Mouse (Mus musculus) left cerebral cortex, adult 2 months (tissue): Measurements from ENCODE around the gene Dbndd2. TPM values are rescaled to one million over a fixed set of nuclear protein-coding genes. Genes with fewer than 3 reads are reported as not detected.

Experiments
- DNase-seq, 2 experiments: peaks; one replicate each; pipeline ENCODE4 v3.0.0; 2021 to 2022; ENCODE audit warnings: low spot score in 2 of 2, mixed read lengths in 1 of 2; ENCODE audit errors: extremely low spot score in 1 of 2
- H3K27ac ChIP-seq: fragments of 200-600 bp; 2 replicates; pipeline ENCODE4 v1.8.1; 2022
- H3K4me3 ChIP-seq: fragments of 200-600 bp; 2 replicates; pipeline ENCODE4 v1.8.1; 2022
- CTCF ChIP-seq: fragments of 200-600 bp; IDR thresholded peaks from 2 replicates; pipeline ENCODE4 v1.8.1; 2022; ENCODE audit warnings: antibody characterized with exemption, mild to moderate bottlenecking, moderate library complexity
- intact Hi-C: fragments of 180-260 bp; cut with DNase I; formaldehyde crosslinking; loops from one replicate; pipeline ENCODE4 v1.15.1; 2025
- total RNA-seq, 2 experiments: library from RNA; stranded (reverse); gene quantifications; 2 replicates each; pipeline ENCODE4 v1.2.3; 2021

Dbndd2 gene
- total RNA-seq, 2 experiments from 2014 or later: 102 to 106 TPM

DNA sequence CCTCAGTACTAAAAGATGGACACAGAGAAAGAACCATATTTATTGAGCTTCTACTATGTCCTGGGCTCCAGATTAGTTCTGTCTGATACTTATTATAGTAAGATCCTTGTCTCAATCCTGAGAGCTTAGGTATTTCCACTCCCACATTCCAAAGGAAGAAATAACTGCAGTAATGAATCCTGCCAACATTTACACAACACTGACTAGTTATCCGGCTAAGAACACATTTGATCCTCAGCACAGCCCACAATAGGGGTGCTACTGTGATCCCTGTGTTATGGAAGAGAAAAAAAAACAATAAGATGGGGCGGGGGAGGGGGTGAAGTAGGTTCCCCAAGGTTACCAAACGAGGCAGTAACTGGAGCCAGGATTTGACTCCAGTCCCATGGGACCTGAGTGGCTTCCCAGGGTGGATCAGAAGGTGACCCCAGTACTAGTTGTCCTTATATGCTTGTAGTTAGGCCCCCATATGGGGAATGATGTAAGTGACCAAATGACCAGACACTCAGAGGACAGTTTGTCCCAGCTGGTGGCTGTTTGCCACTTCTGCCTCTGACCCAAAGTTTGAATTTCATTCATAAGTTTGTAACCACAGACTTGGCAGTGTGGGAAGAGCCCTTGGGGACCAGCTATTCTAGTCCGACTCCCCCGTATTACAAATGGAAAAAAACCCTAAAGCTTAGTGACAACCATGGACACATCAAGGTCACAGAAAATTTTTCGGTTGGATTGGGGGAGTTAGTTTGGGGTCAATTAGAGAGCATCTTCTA, 30.3 kb upstream of the Dbndd2 start:
- no peak overlapping the region for H3K4me3 ChIP-seq
- intact Hi-C loops: no loop called here
- peak overlapping the region; percentile 44; the same call in 1 of the 2 replicates for H3K27ac ChIP-seq
- no peak for TF ChIP-seq CTCF
- DNase-seq: no peak

DNA sequence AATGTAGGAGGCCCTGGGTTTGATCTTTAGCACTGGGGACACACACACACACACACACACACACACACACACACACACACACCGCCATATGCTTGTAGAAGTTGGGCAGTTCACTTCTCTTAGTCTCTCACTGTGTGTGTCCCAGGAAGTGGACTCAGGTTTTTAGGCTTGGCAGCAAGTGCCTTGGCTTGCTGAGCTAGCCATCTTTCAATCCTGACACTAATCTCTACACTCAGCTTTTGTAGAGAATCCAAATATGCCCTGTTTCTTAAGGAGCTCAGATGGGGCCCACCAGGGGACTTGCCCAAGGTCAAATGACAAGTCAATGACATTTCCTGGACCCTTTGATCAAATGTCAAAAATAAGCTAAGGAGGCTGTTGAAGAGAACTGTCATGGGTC, 29.5 kb upstream of the Dbndd2 start:
- no peak for DNase-seq
- intact Hi-C loops: no loop called here
- no peak for TF ChIP-seq CTCF
- Histone ChIP-seq H3K27ac (peak overlapping the region; percentile 79; the same call in 1 of the 2 replicates), H3K4me3 (no peak overlapping the region; the same call in 1 of the 2 replicates)

DNA sequence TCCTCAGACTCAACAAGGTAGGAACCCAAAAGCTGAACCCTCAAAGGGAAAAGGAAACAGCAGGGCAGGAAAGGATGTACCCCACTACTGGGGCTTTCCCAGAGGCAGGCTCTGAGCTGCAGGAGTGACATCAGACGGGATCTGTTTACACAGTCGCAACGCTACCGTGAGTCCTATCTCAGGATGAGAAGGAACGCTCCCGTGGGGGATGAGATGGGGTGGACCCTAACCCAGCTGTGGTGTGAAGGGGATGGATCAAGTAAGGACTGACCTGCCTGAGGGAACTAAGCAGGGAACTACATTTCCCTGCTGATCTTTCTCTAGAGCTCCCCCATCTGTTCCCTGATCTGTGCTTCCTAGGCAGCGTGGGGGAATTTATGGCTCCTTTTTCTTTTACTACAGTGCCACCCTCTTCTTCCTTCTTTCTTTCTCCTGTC, 29.0 kb upstream of the Dbndd2 start, which contains the start of gene Sys1:
Gene Sys1 (plus strand): TSS at position 101 of the 437 bp plus-strand sequence.
- peak in 1 of 2 experiments; percentile 22 for DNase-seq
- intact Hi-C loops: loop anchor here (1.0 kb wide), 1 partner anchor 40 kb away; no protein-coding TSS in a partner anchor
- TF ChIP-seq CTCF: peak; percentile 38
- H3K4me3 ChIP-seq: peak within 1 kb of the TSS; percentile 40
- peak within 1 kb of the TSS; percentile 79; the same call in 1 of the 2 replicates for H3K27ac ChIP-seq

DNA sequence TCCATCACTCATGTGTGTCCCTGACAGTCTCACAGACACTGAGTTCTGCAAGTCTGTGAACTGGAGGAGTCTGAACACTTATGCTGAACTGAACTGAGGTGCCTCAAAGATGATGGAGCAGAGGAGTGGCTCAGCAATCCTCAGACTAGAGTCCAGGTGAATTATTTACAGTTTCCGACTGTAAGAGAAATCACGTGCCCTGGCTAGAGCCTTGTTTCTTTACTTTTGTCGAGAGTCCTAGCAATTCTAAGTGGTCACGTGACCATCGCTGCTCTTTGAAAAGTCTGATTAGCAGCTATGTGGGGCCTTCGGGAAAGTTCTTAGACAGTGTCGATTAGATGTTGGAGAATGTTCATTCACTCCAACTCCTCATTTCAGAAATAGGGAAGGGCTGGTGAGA, 28.0 kb upstream of the Dbndd2 start:
- no peak for TF ChIP-seq CTCF
- intact Hi-C loops: loop anchor here (1.0 kb wide), 1 partner anchor 41 kb away; no protein-coding TSS in a partner anchor
- Histone ChIP-seq H3K27ac (no peak overlapping the region), H3K4me3 (no peak overlapping the region)
- DNase-seq: no peak

DNA sequence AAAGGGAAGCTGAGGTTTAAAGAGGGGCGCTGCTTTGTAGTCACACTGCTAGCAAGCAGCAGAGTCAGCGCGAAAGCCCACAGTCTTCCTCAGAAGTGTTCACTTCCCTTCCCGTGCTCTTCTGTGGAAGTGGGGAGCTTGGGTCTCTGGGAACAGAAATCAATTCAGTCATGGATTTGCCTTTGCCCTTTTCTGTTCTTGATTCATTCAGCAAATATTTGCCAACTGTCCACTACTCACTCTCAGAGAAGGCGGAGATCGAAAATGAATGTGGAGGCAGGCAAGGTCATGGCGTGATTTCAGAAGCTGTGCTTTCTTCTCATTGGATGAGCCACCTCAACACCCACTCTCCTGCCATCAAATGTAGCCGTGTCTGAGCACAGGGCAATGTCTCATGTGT, 27.4 kb upstream of the Dbndd2 start:
- Histone ChIP-seq H3K27ac (no peak overlapping the region), H3K4me3 (no peak overlapping the region)
- no peak for TF ChIP-seq CTCF
- intact Hi-C loops: no loop called here
- no peak for DNase-seq

DNA sequence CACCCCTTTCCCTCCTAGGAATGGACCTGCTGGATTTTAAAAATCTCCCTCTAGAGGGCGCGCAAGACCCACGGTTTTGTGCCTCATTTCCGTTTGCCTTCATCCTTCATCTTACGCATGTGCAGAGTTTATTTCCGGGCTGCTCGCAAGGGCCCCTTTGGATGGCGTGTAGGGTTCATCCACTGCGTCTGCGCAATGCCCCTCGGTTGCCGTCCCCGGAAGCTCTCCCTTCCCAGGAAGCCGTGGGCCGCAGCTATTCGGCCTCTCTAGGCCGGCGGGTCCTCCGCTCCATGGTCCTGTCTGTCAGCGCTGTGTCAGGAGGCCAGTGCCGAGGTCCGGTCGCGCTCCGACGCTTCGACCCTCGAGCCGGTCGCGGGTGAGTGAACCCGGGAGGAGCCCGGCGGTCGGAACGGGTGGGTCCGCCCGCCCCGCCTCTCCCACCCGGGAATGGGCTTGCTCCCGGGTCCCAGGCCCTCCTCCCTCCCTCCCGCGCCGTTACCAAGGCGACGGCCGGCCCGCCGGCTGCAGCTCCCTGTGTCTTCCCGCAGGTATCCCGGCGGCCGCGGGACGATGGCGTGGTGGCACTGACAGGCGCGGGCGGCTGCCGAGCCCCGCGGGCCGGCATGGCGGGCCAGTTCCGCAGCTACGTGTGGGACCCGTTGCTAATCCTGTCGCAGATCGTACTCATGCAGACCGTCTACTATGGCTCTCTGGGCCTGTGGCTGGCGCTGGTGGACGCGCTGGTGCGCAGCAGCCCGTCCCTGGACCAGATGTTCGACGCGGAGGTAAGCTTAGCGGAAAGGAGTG, 25.0 kb upstream of the Dbndd2 start, which contains the start of gene Gm20458:
Gene Gm20458 (plus strand): TSS at position 223 of the 807 bp plus-strand sequence.
- DNase-seq: peak; percentile 93 to 96
- peak within 1 kb of the TSS; percentile 94 for H3K4me3 ChIP-seq
- peak within 1 kb of the TSS; percentile 97 for H3K27ac ChIP-seq
- intact Hi-C loops: loop anchor here (2.0 kb wide), 1 partner anchor 36 kb away; the partner anchor contains the start of gene Pigt
- TF ChIP-seq CTCF: peak; percentile 89

DNA sequence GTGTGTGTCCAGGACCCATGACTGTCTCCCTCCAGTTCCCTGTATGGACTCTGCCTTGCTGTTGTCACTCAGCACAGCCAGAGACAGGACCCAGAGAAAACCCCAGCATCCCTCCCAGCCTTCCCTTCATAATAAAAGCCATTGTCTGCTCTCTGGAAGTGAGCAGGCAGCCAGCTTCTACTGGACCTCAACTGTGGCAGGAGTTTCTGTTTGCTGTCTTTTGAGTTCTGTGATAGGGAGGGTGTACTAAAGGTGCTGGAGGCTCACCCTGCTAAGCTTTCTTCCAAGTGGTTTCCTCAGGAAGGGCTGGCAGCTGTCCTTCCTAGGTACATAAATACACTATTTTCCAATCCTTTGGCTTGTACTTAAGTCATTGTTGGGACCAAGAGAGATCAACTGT, 20.7 kb upstream of the Dbndd2 start:
- H3K27ac ChIP-seq: no peak overlapping the region

DNA sequence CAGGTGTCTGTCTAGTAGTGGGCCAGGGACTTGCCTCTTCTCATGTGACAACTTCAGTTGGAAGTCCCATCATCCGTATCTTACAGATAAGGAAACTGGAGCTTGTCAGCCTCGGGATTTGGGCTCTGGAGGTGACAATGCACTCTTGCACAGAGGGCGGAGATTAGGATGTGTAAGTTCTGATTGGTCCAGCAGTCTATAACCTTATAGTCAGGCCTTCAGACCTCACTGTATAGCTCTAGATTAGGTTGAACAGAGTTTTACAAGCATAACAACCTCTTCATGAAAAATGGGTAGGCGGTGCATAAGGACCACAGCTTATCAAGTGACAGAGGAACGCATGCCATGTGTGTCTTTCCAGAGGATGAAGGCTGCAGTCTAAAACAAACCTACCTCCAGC, 19.1 kb upstream of the Dbndd2 start:
- Histone ChIP-seq H3K4me3 (no peak overlapping the region), H3K27ac (no peak overlapping the region)
- no peak for TF ChIP-seq CTCF
- intact Hi-C loops: no loop called here
- no peak for DNase-seq

More for the DNA sequence above, 20.7 kb upstream of the Dbndd2 start:
- no peak for DNase-seq
- TF ChIP-seq CTCF: no peak
- intact Hi-C loops: no loop called here
- H3K4me3 ChIP-seq: no peak overlapping the region

DNA sequence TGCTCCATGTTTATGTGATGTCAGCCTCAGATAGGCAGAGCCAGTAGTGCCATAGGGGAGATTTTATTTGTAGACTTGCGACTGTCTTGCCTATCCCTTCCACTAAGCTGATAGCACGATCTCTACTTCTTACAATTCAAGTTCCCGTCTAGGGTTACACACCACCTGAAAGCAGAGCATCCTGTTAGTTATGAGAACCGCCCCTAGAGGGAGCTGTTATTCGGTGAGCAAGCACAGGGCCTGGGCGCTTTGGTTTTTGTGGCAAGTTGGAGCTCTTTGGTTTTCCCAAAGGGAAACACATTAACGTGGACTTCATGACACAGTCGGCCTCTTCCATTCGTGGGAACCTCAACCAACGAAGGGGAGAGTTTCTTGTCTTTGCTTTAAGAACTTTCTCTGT, 15.7 kb upstream of the Dbndd2 start:
- DNase-seq: peak in 1 of 2 experiments; percentile 54
- intact Hi-C loops: loop anchor here (2.0 to 5.0 kb wide), 2 partner anchors 47 to 93 kb away; partner anchors contain the start of gene Wfdc2
- Histone ChIP-seq H3K4me3 (no peak overlapping the region), H3K27ac (no peak overlapping the region)
- TF ChIP-seq CTCF: peak; percentile 73

DNA sequence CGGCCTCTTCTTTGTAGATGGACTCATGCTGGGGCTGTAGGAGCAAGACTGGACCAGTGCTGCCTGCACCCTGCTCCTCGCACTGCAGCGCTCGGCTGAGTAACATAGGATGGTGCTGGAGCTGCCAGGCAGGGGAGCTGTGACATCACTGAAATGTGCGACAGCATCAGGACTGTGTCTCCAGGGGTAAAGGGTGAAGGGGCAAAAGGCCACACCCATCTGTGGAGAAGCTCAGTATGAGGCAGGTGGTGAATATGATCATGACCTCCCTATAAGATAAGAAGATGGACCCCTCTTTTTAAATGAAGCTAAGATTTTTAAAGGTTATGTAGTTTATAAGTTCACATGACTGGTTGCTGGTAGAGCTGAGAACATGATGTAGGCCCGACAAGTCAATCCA, 12.3 kb upstream of the Dbndd2 start, which contains the start of gene Trp53tg5:
Gene Trp53tg5 (minus strand): TSS at position 101 of the 400 bp plus-strand sequence.
- no peak for DNase-seq
- Histone ChIP-seq H3K4me3 (no peak within 1 kb of the TSS), H3K27ac (no peak within 1 kb of the TSS)
- intact Hi-C loops: loop anchor here (5.0 kb wide), 1 partner anchor 44 kb away; no protein-coding TSS in a partner anchor
- no peak for TF ChIP-seq CTCF

DNA sequence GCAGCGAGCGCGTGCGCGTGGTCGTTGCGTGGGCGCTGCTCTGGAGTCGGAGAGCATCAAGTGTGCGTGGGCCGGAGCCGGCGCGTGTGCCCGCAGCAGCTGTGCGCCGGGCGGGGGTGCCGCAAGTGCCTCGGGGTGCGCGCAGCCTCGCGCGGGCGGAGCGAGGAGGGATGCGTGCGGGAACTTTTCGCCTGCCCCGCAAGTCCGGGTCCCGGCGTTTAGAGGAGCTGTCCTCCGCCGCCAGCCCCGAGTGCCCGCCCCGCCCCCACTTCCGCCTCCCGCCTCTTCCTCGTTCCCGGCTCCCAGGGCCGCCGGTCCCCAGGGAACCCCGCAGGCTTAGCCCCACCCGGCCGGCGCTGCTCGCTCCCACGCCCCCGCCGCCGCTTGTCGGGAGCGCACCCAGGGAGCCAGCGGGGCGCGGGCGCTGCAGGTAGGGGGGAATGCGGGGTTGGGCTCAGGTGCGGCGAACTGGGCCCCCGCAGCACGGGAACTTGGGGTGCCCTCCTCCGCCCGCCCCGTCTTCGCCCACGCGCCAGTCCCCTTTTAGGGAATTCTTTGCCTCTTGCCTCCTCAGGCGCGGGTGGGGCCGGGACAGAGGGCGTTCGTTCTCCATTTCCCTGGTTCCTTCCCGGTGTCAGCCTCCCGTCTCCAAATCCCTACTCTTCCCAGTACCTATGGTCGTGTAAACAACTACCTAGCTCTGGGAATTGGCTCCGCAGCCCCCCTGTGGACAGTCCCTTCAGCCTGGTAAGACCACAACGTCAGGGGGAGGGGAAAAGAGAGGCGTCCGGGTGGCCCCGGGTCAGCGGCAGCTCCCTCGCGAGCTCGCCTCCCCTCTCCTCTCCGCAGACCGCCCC, 580 bp downstream of the Dbndd2 start:
- peak overlapping the region; percentile 99 for H3K27ac ChIP-seq
- DNase-seq: peak; percentile 83 to 87
- H3K4me3 ChIP-seq: peak overlapping the region; percentile 94
- no peak; the same call in none of the 2 replicates for TF ChIP-seq CTCF
- intact Hi-C loops: loop anchor here (2.0 to 10.0 kb wide), 2 partner anchors 24 to 258 kb away; partner anchors contain the start of genes Dnttip1 and Wfdc3
